ENCODE assay signal across 8 mouse cellular contexts in the genomic region with DNA sequence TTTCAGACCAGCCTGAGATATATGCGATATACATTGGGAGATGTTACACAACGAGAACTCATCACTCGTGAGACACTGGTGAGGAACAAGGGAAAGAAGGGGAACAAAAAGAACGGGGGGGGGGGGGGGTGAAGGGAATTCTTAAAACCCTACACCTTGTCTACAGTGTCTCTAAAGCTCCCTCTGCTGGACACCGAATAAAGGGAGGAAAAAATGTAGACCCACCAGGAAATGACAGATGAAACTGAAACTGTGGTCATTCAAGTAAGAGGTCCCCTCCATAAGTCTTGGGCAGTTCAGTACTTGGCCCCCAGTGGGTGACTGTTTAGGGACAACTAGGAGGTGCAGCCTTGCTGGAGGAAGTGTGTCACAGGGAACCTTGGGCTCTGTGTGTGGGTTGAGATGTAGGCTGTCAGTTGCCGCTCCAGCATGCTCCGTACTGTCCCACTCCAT. TPM values are rescaled to one million over a fixed set of nuclear protein-coding genes. Genes with fewer than 3 reads are reported as not detected.
A peak's percentile ranks its signal among the peaks of the same experiment; 100 is the strongest.
DNase-seq lines count a peak whose midpoint lies in the region; ATAC-seq lines count a peak whose summit lies in the region.

No protein-coding gene starts in this region.

- H3K27ac ChIP-seq in forebrain, embryonic 14.5 days (ENCODE audit: low read depth, low read length), result no peak overlapping the region

- peaks cover 7% of the 10 kb centered on the region; the same call in 1 of the 2 replicates for H3K36me3 ChIP-seq in forebrain, embryonic 14.5 days (ENCODE audit: control insufficient read depth, insufficient read depth, low read length)

- H3K27me3 ChIP-seq in forebrain, embryonic 14.5 days (replicated peaks; ENCODE audit: control insufficient read depth, insufficient read depth, low read length), result no peaks in the 10 kb centered on the region

- H3K9me3 ChIP-seq in forebrain, embryonic 14.5 days (replicated peaks; ENCODE audit: control insufficient read depth, low read length), result no peaks in the 10 kb centered on the region

- intact Hi-C loops in heart, postnatal 25 days (cut with DNase I), result no loop called here

- H3K9ac ChIP-seq in forebrain, embryonic 14.5 days (ENCODE audit: low read length), result no peak overlapping the region

- 59% methylated on average over 7 of the region's 7 CpGs for WGBS in forebrain, embryonic 14.5 days

- H3K4me1 ChIP-seq in forebrain, embryonic 14.5 days (ENCODE audit: control insufficient read depth, insufficient read depth, low read length), result no peaks in the 10 kb centered on the region

- peak; percentile 99 for ATAC-seq in granulocyte monocyte progenitor cell, adult 5-6 weeks (replicated peaks; ENCODE audit: poor library complexity, severe bottlenecking)
- no peak for ATAC-seq in forebrain, embryonic 14.5 days

- DNase-seq in heart, adult 11 months, result peak; percentile 88
- DNase-seq in heart, postnatal 25 days (ENCODE audit: low spot score), result no peak
- DNase-seq in 3T3-L1 (ENCODE audit: low read depth, low spot score), result peak; percentile 91
- DNase-seq in Muller cell, postnatal 12 days (ENCODE audit: inconsistent ontology term), result peak; percentile 60
- DNase-seq in layer of hippocampus, postnatal 10 days (ENCODE audit: low spot score in 2 of 2), result peak; percentile 28 to 42
- DNase-seq in natural killer cell, adult 2 months (ENCODE audit: low spot score in 2 of 2), result peak; percentile 43 to 44
- no peak for DNase-seq in forebrain, embryonic 14.5 days (ENCODE audit: low spot score)

- H3K4me2 ChIP-seq in forebrain, embryonic 14.5 days (ENCODE audit: low read length), result no peak overlapping the region

- no peak overlapping the region for H3K4me3 ChIP-seq in forebrain, embryonic 14.5 days (ENCODE audit: low read depth, low read length)

RNA-seq across cellular contexts. Expression of a gene that starts 21.9 kb away (rescaled TPM):
- total RNA-seq in heart, postnatal 25 days (2021), result 100 to 1,000 TPM; 367 to 440 TPM
- total RNA-seq in granulocyte monocyte progenitor cell, adult 5-6 weeks (2014; fragmentation: Nextera tagmentation), result 0.60 and 1.4 TPM in 2 replicates
- 1.6 and 1.9 TPM in 2 replicates for total RNA-seq in granulocyte monocyte progenitor cell, adult 5-6 weeks (2017)
- under 1 TPM; 0.36 to 0.39 TPM for total RNA-seq in layer of hippocampus, postnatal 10 days (2021)
- 0.60 and 0.63 TPM in 2 replicates for polyA plus RNA-seq in forebrain, embryonic 14.5 days (2014; fragmentation: Nextera tagmentation; extraction: Ambion mirVana)

RNA-seq across cellular contexts. Expression of a gene that starts 24.6 kb away (rescaled TPM):
- total RNA-seq in heart, postnatal 25 days (2021), result 10 to 100 TPM; 21.6 to 25.2 TPM
- 11.2 and 25.9 TPM in 2 replicates for total RNA-seq in granulocyte monocyte progenitor cell, adult 5-6 weeks (2014; fragmentation: Nextera tagmentation)
- 38.7 and 52.3 TPM in 2 replicates for total RNA-seq in granulocyte monocyte progenitor cell, adult 5-6 weeks (2017)
- 10 to 100 TPM; 26.2 to 29.3 TPM for total RNA-seq in layer of hippocampus, postnatal 10 days (2021)
- polyA plus RNA-seq in forebrain, embryonic 14.5 days (2014; fragmentation: Nextera tagmentation; extraction: Ambion mirVana), result 64.7 and 71.6 TPM in 2 replicates

Comparison
In these comparisons a context has a peak if more than half of its experiments do, and no peak if none do; other contexts are left out.
1. DNase-seq: peak in heart, adult 11 months (single experiment), 3T3-L1 (single experiment), Muller cell, postnatal 12 days (single experiment), layer of hippocampus, postnatal 10 days (2 of 2) and natural killer cell, adult 2 months (2 of 2); none in heart, postnatal 25 days (single experiment) and forebrain, embryonic 14.5 days (single experiment).
2. RNA of a gene that starts 21.9 kb away (total RNA-seq): 367 to 440 TPM in heart, postnatal 25 days; 0.60 to 1.9 TPM in granulocyte monocyte progenitor cell, adult 5-6 weeks and 0.36 to 0.39 TPM in layer of hippocampus, postnatal 10 days; every median in the first group is over 100 times any median in the second.